Mouse (Mus musculus): ENCODE results near the gene Fhl2.

- TF ChIP-seq CTCF (IDR thresholded peaks at IDR 0.05; ENCODE audit: low read depth) (no peak), EP300 (optimal IDR thresholded peaks at IDR 0.05) (no peak)
Observed at GRCm38 (mm10) chr1:43178378-43178777, 18.4 kb downstream of the Fhl2 start.
